Mouse (Mus musculus): ENCODE measurements around the gene Mocs2.

Mocs2 gene

GRCm38 (mm10) chr13:114825377-114825855 lies 7.4 kb downstream of the Mocs2 start:
- Histone ChIP-seq H3K9me3 (ENCODE audit: low read length) (no peaks in the 10 kb centered on the region), H3K4me1 (replicated peaks; ENCODE audit: low read depth, low read length) (peaks cover 8% of the 10 kb centered on the region; the same call in 1 of the 2 replicates), H3K4me3 (replicated peaks; ENCODE audit: low read length) (no peak overlapping the region), H3K36me3 (ENCODE audit: insufficient read depth, low read length) (peaks cover 47% of the 10 kb centered on the region), H3K27me3 (ENCODE audit: insufficient read depth, low read length) (no peaks in the 10 kb centered on the region)
- TF ChIP-seq CTCF (conservative IDR thresholded peaks at IDR 0.05; ENCODE audit: low read length) (no peak), POU5F1 (IDR thresholded peaks at IDR 0.05; ENCODE audit: borderline replicate concordance, low read length) (no peak), NANOG (IDR thresholded peaks at IDR 0.05; ENCODE audit: borderline replicate concordance, low read length) (no peak)

- Histone ChIP-seq H3K4me1 (replicated peaks; ENCODE audit: low read depth, low read length) (peaks cover 8% of the 10 kb centered on the region; the same call in 1 of the 2 replicates), H3K4me3 (replicated peaks; ENCODE audit: low read length) (no peak overlapping the region), H3K9me3 (ENCODE audit: low read length) (no peaks in the 10 kb centered on the region), H3K27me3 (ENCODE audit: insufficient read depth, low read length) (no peaks in the 10 kb centered on the region), H3K36me3 (ENCODE audit: insufficient read depth, low read length) (peaks cover 19% of the 10 kb centered on the region)
- TF ChIP-seq CTCF (conservative IDR thresholded peaks at IDR 0.05; ENCODE audit: low read length) (peak; percentile 82), NANOG (IDR thresholded peaks at IDR 0.05; ENCODE audit: borderline replicate concordance, low read length) (no peak), POU5F1 (IDR thresholded peaks at IDR 0.05; ENCODE audit: borderline replicate concordance, low read length) (no peak)
Measured at GRCm38 (mm10) chr13:114831367-114831833, 13.4 kb downstream of the Mocs2 start.

- H3K36me3 ChIP-seq (ENCODE audit: insufficient read depth, low read length), result peaks cover 7% of the 10 kb centered on the region
- H3K4me1 ChIP-seq (replicated peaks; ENCODE audit: low read depth, low read length), result no peaks in the 10 kb centered on the region
- TF ChIP-seq CTCF (conservative IDR thresholded peaks at IDR 0.05; ENCODE audit: low read length), result no peak
- TF ChIP-seq NANOG (IDR thresholded peaks at IDR 0.05; ENCODE audit: borderline replicate concordance, low read length), result no peak
- no peak for TF ChIP-seq POU5F1 (IDR thresholded peaks at IDR 0.05; ENCODE audit: borderline replicate concordance, low read length)
- no peaks in the 10 kb centered on the region for H3K27me3 ChIP-seq (ENCODE audit: insufficient read depth, low read length)
- H3K4me3 ChIP-seq (replicated peaks; ENCODE audit: low read length), result no peak overlapping the region
- no peaks in the 10 kb centered on the region for H3K9me3 ChIP-seq (ENCODE audit: low read length)
Measured at GRCm38 (mm10) chr13:114832761-114833160, 14.7 kb downstream of the Mocs2 start.

- TF ChIP-seq NANOG (IDR thresholded peaks at IDR 0.05; ENCODE audit: borderline replicate concordance, low read length), result no peak
- no peak for TF ChIP-seq POU5F1 (IDR thresholded peaks at IDR 0.05; ENCODE audit: borderline replicate concordance, low read length)
- TF ChIP-seq CTCF (conservative IDR thresholded peaks at IDR 0.05; ENCODE audit: low read length), result no peak
- Histone ChIP-seq H3K36me3 (ENCODE audit: insufficient read depth, low read length) (peaks cover under 1% of the 10 kb centered on the region), H3K27me3 (ENCODE audit: insufficient read depth, low read length) (no peaks in the 10 kb centered on the region; the same call in 1 of the 2 replicates)
Measured at GRCm38 (mm10) chr13:114833351-114833750, 15.3 kb downstream of the Mocs2 start.

GRCm38 (mm10) chr13:114834580-114834979 lies 16.5 kb downstream of the Mocs2 start:
- no peak for TF ChIP-seq NANOG (IDR thresholded peaks at IDR 0.05; ENCODE audit: borderline replicate concordance, low read length)
- no peak for TF ChIP-seq CTCF (conservative IDR thresholded peaks at IDR 0.05; ENCODE audit: low read length)
- TF ChIP-seq POU5F1 (IDR thresholded peaks at IDR 0.05; ENCODE audit: borderline replicate concordance, low read length), result no peak
- no peaks in the 10 kb centered on the region for H3K9me3 ChIP-seq (ENCODE audit: low read length)
- no peak overlapping the region for H3K4me3 ChIP-seq (replicated peaks; ENCODE audit: low read length)
- no peaks in the 10 kb centered on the region for H3K4me1 ChIP-seq (replicated peaks; ENCODE audit: low read depth, low read length)
- no peaks in the 10 kb centered on the region for H3K36me3 ChIP-seq (ENCODE audit: insufficient read depth, low read length)
- peaks cover 3% of the 10 kb centered on the region; the same call in 1 of the 2 replicates for H3K27me3 ChIP-seq (ENCODE audit: insufficient read depth, low read length)

More at GRCm38 (mm10) chr13:114833351-114833750, 15.3 kb downstream of the Mocs2 start:
- Histone ChIP-seq H3K4me1 (replicated peaks; ENCODE audit: low read depth, low read length) (no peaks in the 10 kb centered on the region), H3K9me3 (ENCODE audit: low read length) (no peaks in the 10 kb centered on the region), H3K4me3 (replicated peaks; ENCODE audit: low read length) (no peak overlapping the region)

- Histone ChIP-seq H3K27me3 (ENCODE audit: insufficient read depth, low read length) (peaks cover 3% of the 10 kb centered on the region; the same call in 1 of the 2 replicates), H3K9me3 (ENCODE audit: low read length) (no peaks in the 10 kb centered on the region), H3K36me3 (ENCODE audit: insufficient read depth, low read length) (no peaks in the 10 kb centered on the region), H3K4me1 (replicated peaks; ENCODE audit: low read depth, low read length) (no peaks in the 10 kb centered on the region), H3K4me3 (replicated peaks; ENCODE audit: low read length) (no peak overlapping the region)
- no peak for TF ChIP-seq NANOG (IDR thresholded peaks at IDR 0.05; ENCODE audit: borderline replicate concordance, low read length)
- TF ChIP-seq CTCF (conservative IDR thresholded peaks at IDR 0.05; ENCODE audit: low read length), result no peak
- TF ChIP-seq POU5F1 (IDR thresholded peaks at IDR 0.05; ENCODE audit: borderline replicate concordance, low read length), result no peak
Measured at GRCm38 (mm10) chr13:114837061-114837460, 19.0 kb downstream of the Mocs2 start.

- peaks cover 6% of the 10 kb centered on the region; the same call in 1 of the 2 replicates for H3K27me3 ChIP-seq (ENCODE audit: insufficient read depth, low read length)
- TF ChIP-seq POU5F1 (IDR thresholded peaks at IDR 0.05; ENCODE audit: borderline replicate concordance, low read length) (no peak), CTCF (conservative IDR thresholded peaks at IDR 0.05; ENCODE audit: low read length) (no peak), NANOG (IDR thresholded peaks at IDR 0.05; ENCODE audit: borderline replicate concordance, low read length) (no peak)
- no peaks in the 10 kb centered on the region for H3K4me1 ChIP-seq (replicated peaks; ENCODE audit: low read depth, low read length)
- H3K36me3 ChIP-seq (ENCODE audit: insufficient read depth, low read length), result no peaks in the 10 kb centered on the region
- no peaks in the 10 kb centered on the region for H3K9me3 ChIP-seq (ENCODE audit: low read length)
- no peak overlapping the region for H3K4me3 ChIP-seq (replicated peaks; ENCODE audit: low read length)
Measured at GRCm38 (mm10) chr13:114838535-114838990, 20.5 kb downstream of the Mocs2 start.

GRCm38 (mm10) chr13:114839098-114839497 lies 21.1 kb downstream of the Mocs2 start:
- no peak overlapping the region for H3K4me3 ChIP-seq (replicated peaks; ENCODE audit: low read length)
- H3K9me3 ChIP-seq (ENCODE audit: low read length), result no peaks in the 10 kb centered on the region
- peaks cover 6% of the 10 kb centered on the region; the same call in 1 of the 2 replicates for H3K27me3 ChIP-seq (ENCODE audit: insufficient read depth, low read length)
- no peaks in the 10 kb centered on the region for H3K36me3 ChIP-seq (ENCODE audit: insufficient read depth, low read length)
- TF ChIP-seq CTCF (conservative IDR thresholded peaks at IDR 0.05; ENCODE audit: low read length) (no peak), POU5F1 (IDR thresholded peaks at IDR 0.05; ENCODE audit: borderline replicate concordance, low read length) (no peak), NANOG (IDR thresholded peaks at IDR 0.05; ENCODE audit: borderline replicate concordance, low read length) (no peak)
- no peaks in the 10 kb centered on the region for H3K4me1 ChIP-seq (replicated peaks; ENCODE audit: low read depth, low read length)
